Mouse (Mus musculus) gastrocnemius, postnatal 36 days (tissue): Measurements from ENCODE around the gene Gm13030. TPM values are rescaled to one million over a fixed set of nuclear protein-coding genes. Genes with fewer than 3 reads are reported as not detected.

ENCODE experiments used
- total RNA-seq, 2 experiments: library from RNA; stranded (reverse); gene quantifications; 2 replicates each; pipeline ENCODE4 v1.2.3; 2021

Gm13030 gene
- total RNA-seq, 2 experiments from 2014 or later = not detected

Other genes with a start within 250 kb of the Gm13030 start
- not detected for gene Vwa5b1, start 238.1 kb downstream of the Gm13030 start, total RNA-seq
- gene Pla2g2c, start 149.2 kb downstream of the Gm13030 start, total RNA-seq = not detected
- under 1 TPM; 0.10 to 0.12 TPM for gene Ubxn10, start 136.8 kb downstream of the Gm13030 start, total RNA-seq
- gene Pla2g2f, start 116.3 kb downstream of the Gm13030 start, total RNA-seq = not detected
- gene Pla2g2d, start 98.2 kb downstream of the Gm13030 start, total RNA-seq = under 1 TPM; 0.20 to 0.27 TPM
- gene Pla2g5, start 10.5 kb downstream of the Gm13030 start, total RNA-seq = 1 to 10 TPM in 1 of 2 experiments, under 1 TPM in 1; 0.20 to 1.7 TPM
- gene Pla2g2e, start 4.0 kb upstream of the Gm13030 start, total RNA-seq = not detected
- gene Otud3, start 40.0 kb upstream of the Gm13030 start, total RNA-seq = 10 to 100 TPM; 12.3 to 13.4 TPM
- gene Rnf186, start 93.1 kb upstream of the Gm13030 start, total RNA-seq = not detected
- gene Tmco4, start 98.9 kb upstream of the Gm13030 start, total RNA-seq = 1 to 10 TPM; 4.0 to 6.1 TPM
- not detected for gene Htr6, start 201.6 kb upstream of the Gm13030 start, total RNA-seq
- gene Nbl1, start 219.0 kb upstream of the Gm13030 start, total RNA-seq = 10 to 100 TPM; 22.6 to 22.8 TPM